ENCODE assay signal across 10 mouse cellular contexts in genomic region chr16:81202721-81203161, GRCm38 (mm10). TPM values are rescaled to one million over a fixed set of nuclear protein-coding genes. Genes with fewer than 3 reads are reported as not detected.
A peak's percentile ranks its signal among the peaks of the same experiment; 100 is the strongest.
DNase-seq lines count a peak whose midpoint lies in the region; ATAC-seq lines count a peak whose summit lies in the region.
"Had no signal": no experiment of that assay in that cellular context is flagged by ENCODE, and none has a peak within 500 bp of the region (broad histone marks: within the 10 kb centered on the region; RNA-seq: fewer than 3 reads in every experiment).

No protein-coding gene starts in this region.

- no peaks in the 10 kb centered on the region; the same call in 1 of the 2 replicates for H3K27me3 ChIP-seq in forebrain, embryonic 16.5 days (replicated peaks; ENCODE audit: control insufficient read depth, insufficient read depth, low read length)
- no peaks in the 10 kb centered on the region for H3K27me3 ChIP-seq in midbrain, embryonic 12.5 days

- 33% methylated on average over 8 of the region's 8 CpGs for WGBS in forebrain, embryonic 16.5 days
- WGBS in midbrain, embryonic 12.5 days: 50% methylated on average over 8 of the region's 8 CpGs

- H3K4me2 ChIP-seq in forebrain, embryonic 16.5 days (ENCODE audit: low read length): peak overlapping the region; percentile 51
- peak overlapping the region; percentile 61 for H3K4me2 ChIP-seq in midbrain, embryonic 12.5 days (replicated peaks)
- H3K4me2 ChIP-seq: heart, embryonic 11.5 days had no signal

- DNase-seq in cerebellum, adult 18-20 months: peak; percentile 13 to 37
- DNase-seq in cerebellum, adult 11 months: no peak
- peak; percentile 59 for DNase-seq in brain, adult 2 months (ENCODE audit: low read depth, low spot score)
- no peak for DNase-seq in gastrocnemius, postnatal 14 days
- DNase-seq in spleen, postnatal 10 days (ENCODE audit: low spot score in 2 of 2): no peak

- intact Hi-C loops in gastrocnemius, postnatal 14 days (cut with DNase I; ENCODE audit: low total_unique reads): no loop called here

- peak overlapping the region; percentile 55 for H3K27ac ChIP-seq in forebrain, embryonic 16.5 days (ENCODE audit: low read length)
- H3K27ac ChIP-seq in midbrain, embryonic 12.5 days (replicated peaks): peak overlapping the region; percentile 63

- H3K36me3 ChIP-seq in forebrain, embryonic 16.5 days (ENCODE audit: control insufficient read depth, insufficient read depth): no peaks in the 10 kb centered on the region
- H3K36me3 ChIP-seq in midbrain, embryonic 12.5 days: no peaks in the 10 kb centered on the region

- no peaks in the 10 kb centered on the region for H3K9me3 ChIP-seq in forebrain, embryonic 16.5 days (ENCODE audit: control insufficient read depth, low read length)
- H3K9me3 ChIP-seq in midbrain, embryonic 12.5 days: no peaks in the 10 kb centered on the region

- H3K4me3 ChIP-seq in forebrain, embryonic 16.5 days (replicated peaks; ENCODE audit: low read length): peak overlapping the region; percentile 69
- H3K4me3 ChIP-seq in midbrain, embryonic 12.5 days: peak overlapping the region; percentile 60

- ATAC-seq in forebrain, embryonic 16.5 days: peak; percentile 16
- no peak for ATAC-seq in midbrain, embryonic 12.5 days (ENCODE audit: low FRiP score, low read depth)
- ATAC-seq in granulocyte monocyte progenitor cell, adult 5-6 weeks (replicated peaks; ENCODE audit: poor library complexity, severe bottlenecking): no peak

- H3K4me1 ChIP-seq in forebrain, embryonic 16.5 days (replicated peaks; ENCODE audit: control insufficient read depth, insufficient read depth, low read length): peaks cover 16% of the 10 kb centered on the region
- H3K4me1 ChIP-seq in midbrain, embryonic 12.5 days: peaks cover 12% of the 10 kb centered on the region; the same call in 1 of the 2 replicates

- H3K9ac ChIP-seq in forebrain, embryonic 16.5 days (replicated peaks; ENCODE audit: low read depth, low read length): peak overlapping the region; percentile 53
- H3K9ac ChIP-seq in midbrain, embryonic 12.5 days (replicated peaks): peak overlapping the region; percentile 31; the same call in 1 of the 2 replicates

RNA-seq across cellular contexts. Expression of gene Ncam2, which starts 2.2 kb away (rescaled TPM):
- polyA plus RNA-seq in forebrain, embryonic 16.5 days (2015; fragmentation: Nextera tagmentation; extraction: Ambion mirVana): 8.3 and 12.3 TPM in 2 replicates
- 7.5 and 9.8 TPM in 2 replicates for polyA plus RNA-seq in midbrain, embryonic 12.5 days (2016; fragmentation: Nextera tagmentation; extraction: Ambion mirVana)
- total RNA-seq in granulocyte monocyte progenitor cell, adult 5-6 weeks (2014; fragmentation: Nextera tagmentation): not detected in 2 replicates
- total RNA-seq in granulocyte monocyte progenitor cell, adult 5-6 weeks (2017): not detected in 2 replicates
- total RNA-seq in gastrocnemius, postnatal 14 days (2021): under 1 TPM; 0.22 to 0.25 TPM
- polyA plus RNA-seq: liver, embryonic 16.5 days had no signal

Comparison
In these comparisons a context has a peak if more than half of its experiments do, and no peak if none do; other contexts are left out.
1. DNase-seq: peak in cerebellum, adult 18-20 months (2 of 2) and brain, adult 2 months (single experiment); none in cerebellum, adult 11 months (single experiment), gastrocnemius, postnatal 14 days (single experiment) and spleen, postnatal 10 days (0 of 2).